Mouse (Mus musculus): ENCODE measurements around the gene Neurod2. TPM values are rescaled to one million over a fixed set of nuclear protein-coding genes. Genes with fewer than 3 reads are reported as not detected.

Neurod2 gene
- polyA plus RNA-seq, 1 experiment, result not detected

DNA sequence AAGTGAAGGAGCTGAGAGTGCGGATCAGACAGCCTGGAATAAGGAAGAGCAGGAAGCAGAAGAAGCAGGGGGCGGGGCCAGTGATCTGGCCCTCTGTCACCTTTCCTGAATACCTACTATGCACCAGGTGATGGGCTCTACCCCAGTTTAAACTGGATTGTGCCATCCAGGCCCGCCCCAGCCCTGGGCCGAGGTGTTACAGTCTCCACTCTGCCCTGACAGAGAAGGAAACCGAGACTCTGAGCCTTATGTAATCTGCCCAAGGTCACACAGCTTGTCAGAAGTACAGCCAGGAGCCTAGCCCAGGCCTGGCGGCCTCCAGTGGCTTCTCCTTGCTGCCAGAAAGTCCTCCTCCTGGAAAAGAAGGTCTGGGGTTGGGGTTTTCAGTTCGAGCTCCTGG lies 31.7 kb downstream of the Neurod2 start:
- no peak for TF ChIP-seq CTCF (IDR thresholded peaks at IDR 0.05; ENCODE audit: control insufficient read depth, insufficient read depth, low read length)
- TF ChIP-seq POLR2A (IDR thresholded peaks at IDR 0.05; ENCODE audit: borderline replicate concordance, control insufficient read depth, low read depth, low read length), result no peak
- Histone ChIP-seq H3K4me1 (ENCODE audit: control insufficient read depth, insufficient read depth, low read length) (no peaks in the 10 kb centered on the region), H3K4me3 (replicated peaks; ENCODE audit: control insufficient read depth, low read depth, low read length) (no peak overlapping the region), H3K27ac (ENCODE audit: control insufficient read depth, insufficient read depth, low read depth, low read length, poor library complexity) (no peak overlapping the region)
- 31% methylated on average over 7 of the region's 7 CpGs for WGBS

DNA sequence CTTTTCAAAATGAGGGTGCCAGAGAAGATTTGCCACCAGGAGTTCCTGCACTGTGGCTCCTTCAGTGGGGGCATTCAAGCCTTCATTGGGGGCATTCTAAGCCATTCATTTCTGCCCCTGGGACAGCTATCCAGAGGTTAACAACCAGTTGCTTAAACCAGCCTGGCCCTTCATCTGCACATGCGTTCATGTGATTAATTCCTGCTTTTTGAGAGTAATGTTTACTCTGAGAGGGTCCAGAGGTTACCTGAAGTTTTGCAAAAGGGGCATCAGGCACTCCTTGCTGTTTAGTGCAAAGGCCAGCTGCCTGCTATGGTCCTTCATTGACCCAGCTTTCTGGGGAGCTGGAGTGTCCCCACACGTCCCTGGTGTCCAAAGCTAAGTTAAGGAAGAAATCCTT lies 32.5 kb downstream of the Neurod2 start:
- Histone ChIP-seq H3K4me3 (replicated peaks; ENCODE audit: control insufficient read depth, low read depth, low read length) (no peak overlapping the region), H3K4me1 (ENCODE audit: control insufficient read depth, insufficient read depth, low read length) (no peaks in the 10 kb centered on the region), H3K27ac (ENCODE audit: control insufficient read depth, insufficient read depth, low read depth, low read length, poor library complexity) (no peak overlapping the region)
- TF ChIP-seq POLR2A (IDR thresholded peaks at IDR 0.05; ENCODE audit: borderline replicate concordance, control insufficient read depth, low read depth, low read length) (no peak), CTCF (IDR thresholded peaks at IDR 0.05; ENCODE audit: control insufficient read depth, insufficient read depth, low read length) (no peak)
- 67% methylated on average over 2 of the region's 2 CpGs for WGBS

DNA sequence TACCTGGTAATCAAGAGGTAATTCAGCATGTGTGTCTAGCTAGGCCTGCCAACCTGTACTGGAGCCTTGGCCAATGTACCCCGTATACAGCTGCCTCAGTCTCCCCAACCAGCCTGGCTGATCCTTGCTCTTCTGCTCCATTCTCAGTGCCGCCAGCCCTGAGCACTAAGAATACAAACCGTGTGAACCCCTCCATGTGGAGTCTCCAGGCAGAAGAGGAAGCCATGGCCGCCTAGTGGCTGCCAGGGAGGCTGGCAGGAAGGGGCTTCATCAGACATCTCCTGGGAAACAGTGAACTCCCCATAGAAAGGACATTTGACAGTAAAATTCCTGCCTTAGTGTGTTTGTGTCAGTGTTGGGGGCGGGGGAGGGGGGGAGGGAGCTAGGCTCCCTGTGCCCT lies 33.2 kb downstream of the Neurod2 start:
- TF ChIP-seq POLR2A (IDR thresholded peaks at IDR 0.05; ENCODE audit: borderline replicate concordance, control insufficient read depth, low read depth, low read length) (no peak), CTCF (IDR thresholded peaks at IDR 0.05; ENCODE audit: control insufficient read depth, insufficient read depth, low read length) (peak; percentile 46; the same call in 1 of the 2 replicates)
- no peak overlapping the region for H3K27ac ChIP-seq (ENCODE audit: control insufficient read depth, insufficient read depth, low read depth, low read length, poor library complexity)
- H3K4me3 ChIP-seq (replicated peaks; ENCODE audit: control insufficient read depth, low read depth, low read length), result no peak overlapping the region
- no peaks in the 10 kb centered on the region for H3K4me1 ChIP-seq (ENCODE audit: control insufficient read depth, insufficient read depth, low read length)
- 10% methylated on average over 5 of the region's 5 CpGs for WGBS

DNA sequence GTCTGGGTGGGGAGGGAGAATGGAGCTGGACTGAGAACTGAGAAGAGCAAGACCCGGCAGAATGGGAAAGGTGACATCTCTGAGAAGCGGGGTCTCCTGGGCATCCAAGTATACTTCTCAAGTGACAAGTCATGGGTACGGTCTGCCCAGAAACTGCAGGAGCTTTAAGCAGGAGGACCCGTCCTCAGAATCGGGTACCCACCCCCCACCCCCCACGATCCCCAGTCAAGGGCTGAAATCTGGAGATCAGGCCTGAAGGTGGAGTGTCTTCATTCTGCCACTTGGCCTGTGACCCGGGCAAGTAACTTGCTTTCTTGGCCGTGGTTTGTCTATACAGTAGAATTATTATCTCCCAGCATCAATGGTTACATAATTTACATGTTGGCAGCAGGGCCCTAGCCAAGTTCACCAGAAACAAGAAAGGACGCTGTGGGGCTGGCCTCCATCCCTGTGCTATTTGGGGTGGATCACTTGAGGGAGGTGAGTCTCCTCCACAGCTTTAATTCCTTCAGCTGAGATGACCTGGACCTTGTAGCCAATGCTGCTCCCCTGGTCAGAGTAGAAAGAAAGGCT lies 34.3 kb downstream of the Neurod2 start:
- WGBS, result 10% methylated on average over 9 of the region's 9 CpGs
- Histone ChIP-seq H3K27ac (ENCODE audit: control insufficient read depth, insufficient read depth, low read depth, low read length, poor library complexity) (no peak overlapping the region), H3K4me1 (ENCODE audit: control insufficient read depth, insufficient read depth, low read length) (no peaks in the 10 kb centered on the region), H3K4me3 (replicated peaks; ENCODE audit: control insufficient read depth, low read depth, low read length) (no peak overlapping the region)
- TF ChIP-seq CTCF (IDR thresholded peaks at IDR 0.05; ENCODE audit: control insufficient read depth, insufficient read depth, low read length), result no peak
- no peak for TF ChIP-seq POLR2A (IDR thresholded peaks at IDR 0.05; ENCODE audit: borderline replicate concordance, control insufficient read depth, low read depth, low read length)

DNA sequence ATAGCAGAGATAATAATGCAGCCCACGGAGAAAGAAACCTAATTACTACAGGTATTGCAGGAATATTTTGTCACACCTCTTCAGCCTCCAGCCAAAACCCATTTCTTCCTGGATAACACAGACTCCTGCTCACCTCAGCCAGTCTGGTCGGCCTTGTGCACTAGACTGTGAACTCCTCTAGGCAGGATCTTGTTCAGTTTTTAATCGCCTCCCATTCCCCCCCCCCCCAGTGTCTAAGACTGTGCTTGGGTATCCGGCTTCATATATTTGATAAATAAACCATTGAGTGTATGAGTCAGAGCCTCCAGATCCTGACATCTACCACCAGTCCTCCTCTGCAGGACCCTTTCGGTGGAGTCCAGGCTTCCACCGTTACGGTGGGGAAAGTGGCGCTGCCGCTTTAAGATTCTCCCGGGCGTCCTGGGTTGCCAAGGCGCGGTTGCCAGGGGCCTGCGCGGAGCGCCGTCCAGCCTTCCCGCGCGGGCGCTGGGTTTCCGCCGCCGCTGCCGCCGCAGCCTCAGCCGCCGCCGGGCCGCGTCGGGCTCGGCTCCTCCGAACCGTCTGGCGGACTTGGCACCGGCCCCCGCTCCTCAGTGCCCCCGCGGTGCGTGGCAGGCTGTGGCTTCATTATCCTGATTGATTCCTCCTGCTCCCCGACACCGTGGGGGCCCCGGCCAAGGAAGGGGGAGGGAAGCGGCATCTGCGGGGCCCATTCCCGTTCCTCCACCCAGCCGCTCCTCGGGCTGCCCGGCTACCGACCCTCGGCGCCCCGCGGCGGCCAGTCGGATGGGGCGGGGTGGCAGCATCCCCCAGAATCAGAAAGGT lies 35.0 kb downstream of the Neurod2 start:
- TF ChIP-seq CTCF (IDR thresholded peaks at IDR 0.05; ENCODE audit: control insufficient read depth, insufficient read depth, low read length) (no peak), POLR2A (IDR thresholded peaks at IDR 0.05; ENCODE audit: borderline replicate concordance, control insufficient read depth, low read depth, low read length) (no peak)
- no peak overlapping the region for H3K27ac ChIP-seq (ENCODE audit: control insufficient read depth, insufficient read depth, low read depth, low read length, poor library complexity)
- no peak overlapping the region for H3K4me3 ChIP-seq (replicated peaks; ENCODE audit: control insufficient read depth, low read depth, low read length)
- 1% methylated on average over 58 of the region's 58 CpGs for WGBS
- H3K4me1 ChIP-seq (ENCODE audit: control insufficient read depth, insufficient read depth, low read length), result no peaks in the 10 kb centered on the region

GRCm38 (mm10) chr11:98293070-98293469 lies 36.4 kb downstream of the Neurod2 start:
- H3K27ac ChIP-seq (ENCODE audit: control insufficient read depth, insufficient read depth, low read depth, low read length, poor library complexity), result no peak overlapping the region
- WGBS, result 38% methylated on average over 2 of the region's 2 CpGs
- TF ChIP-seq CTCF (IDR thresholded peaks at IDR 0.05; ENCODE audit: control insufficient read depth, insufficient read depth, low read length), result no peak
- no peak for TF ChIP-seq POLR2A (IDR thresholded peaks at IDR 0.05; ENCODE audit: borderline replicate concordance, control insufficient read depth, low read depth, low read length)
- no peak overlapping the region for H3K4me3 ChIP-seq (replicated peaks; ENCODE audit: control insufficient read depth, low read depth, low read length)
- no peaks in the 10 kb centered on the region for H3K4me1 ChIP-seq (ENCODE audit: control insufficient read depth, insufficient read depth, low read length)

GRCm38 (mm10) chr11:98290906-98291305 lies 38.5 kb downstream of the Neurod2 start:
- Histone ChIP-seq H3K27ac (ENCODE audit: control insufficient read depth, insufficient read depth, low read depth, low read length, poor library complexity) (no peak overlapping the region), H3K4me3 (replicated peaks; ENCODE audit: control insufficient read depth, low read depth, low read length) (no peak overlapping the region), H3K4me1 (ENCODE audit: control insufficient read depth, insufficient read depth, low read length) (no peaks in the 10 kb centered on the region)
- 62% methylated on average over 2 of the region's 2 CpGs for WGBS
- TF ChIP-seq CTCF (IDR thresholded peaks at IDR 0.05; ENCODE audit: control insufficient read depth, insufficient read depth, low read length) (no peak), POLR2A (IDR thresholded peaks at IDR 0.05; ENCODE audit: borderline replicate concordance, control insufficient read depth, low read depth, low read length) (no peak)

DNA sequence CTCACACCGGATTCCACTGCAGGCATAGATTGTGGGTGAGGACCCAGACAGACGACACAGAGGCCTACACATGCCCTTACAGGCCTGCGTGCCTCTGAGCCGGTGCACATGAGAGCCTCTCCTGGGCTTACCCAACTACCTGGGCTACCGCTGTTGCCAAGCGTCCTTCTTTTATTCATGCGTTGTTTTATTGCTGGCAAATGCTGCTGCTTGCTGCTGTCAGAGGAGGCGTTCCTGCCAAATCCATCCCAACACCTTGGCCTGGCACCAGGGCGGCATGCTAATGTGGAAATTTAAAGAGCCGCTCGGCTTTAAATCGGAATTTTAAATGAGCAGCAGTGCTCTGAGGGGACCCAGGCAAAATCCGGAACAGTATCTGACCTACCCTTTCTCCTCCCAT lies 39.6 kb downstream of the Neurod2 start:
- Histone ChIP-seq H3K4me3 (replicated peaks; ENCODE audit: control insufficient read depth, low read depth, low read length) (no peak overlapping the region), H3K4me1 (ENCODE audit: control insufficient read depth, insufficient read depth, low read length) (no peaks in the 10 kb centered on the region), H3K27ac (ENCODE audit: control insufficient read depth, insufficient read depth, low read depth, low read length, poor library complexity) (no peak overlapping the region)
- 66% methylated on average over 13 of the region's 13 CpGs for WGBS
- TF ChIP-seq CTCF (IDR thresholded peaks at IDR 0.05; ENCODE audit: control insufficient read depth, insufficient read depth, low read length) (no peak), POLR2A (IDR thresholded peaks at IDR 0.05; ENCODE audit: borderline replicate concordance, control insufficient read depth, low read depth, low read length) (no peak)

Measured in bone marrow, adult 2 months (tissue).